Mouse (Mus musculus): ENCODE measurements at regions not wholly inside any gene's neighbourhood (a gene's known extent, or its start where the extent isn't known, plus 50 kb on each side); places are given as distances from the start of the nearest gene placed in this dataset.

GRCm38 (mm10) chr15:25305801-25306200 lies 107.8 kb downstream of the Basp1 start:
- TF ChIP-seq CTCF (IDR thresholded peaks at IDR 0.05; ENCODE audit: extremely low read depth, insufficient read length, insufficient replicate concordance, low read depth, low read length) (no peak), POLR2A (IDR thresholded peaks at IDR 0.05; ENCODE audit: low read depth, low read length) (no peak)
